Mouse (Mus musculus) neural tube, embryonic 14.5 days (tissue): Measurements from ENCODE around the gene Ucn2. TPM values are rescaled to one million over a fixed set of nuclear protein-coding genes. Genes with fewer than 3 reads are reported as not detected.

ENCODE experiments used
- ATAC-seq: fragments of 200-750 bp; cut with Nextera tagmentation; 2 replicates; pipeline ENCODE4 v1.8.0; 2017; ENCODE audit warnings: low read depth, mild to moderate bottlenecking, moderate TSS enrichment, moderate library complexity
- H3K27ac ChIP-seq: fragments of 300-500 bp; sonication (generic); 2 replicates; pipeline ENCODE4 v1.5.1; 2014; ENCODE audit warnings: low read depth, mild to moderate bottlenecking, control low read depth, low read length, moderate library complexity, mixed read lengths
- H3K27me3 ChIP-seq: fragments of 300-500 bp; sonication (generic); 2 replicates; pipeline ENCODE4 v1.6.1; 2014; ENCODE audit warnings: low read length; ENCODE audit not compliant: control insufficient read depth, insufficient read depth
- H3K36me3 ChIP-seq: fragments of 300-500 bp; sonication (generic); 2 replicates; pipeline ENCODE4 v1.6.1; 2014; ENCODE audit warnings: low read length, mixed read lengths; ENCODE audit not compliant: control insufficient read depth, insufficient read depth
- H3K4me1 ChIP-seq: fragments of 300-500 bp; sonication (generic); 2 replicates; pipeline ENCODE4 v1.6.1; 2014; ENCODE audit warnings: low read length; ENCODE audit not compliant: control insufficient read depth, insufficient read depth
- H3K4me2 ChIP-seq: fragments of 300-500 bp; sonication (generic); 2 replicates; pipeline ENCODE4 v1.6.1; 2014; ENCODE audit warnings: mild to moderate bottlenecking, low read depth, low read length, control low read depth
- H3K4me3 ChIP-seq: fragments of 300-500 bp; sonication (generic); 2 replicates; pipeline ENCODE4 v1.5.1; 2014; ENCODE audit warnings: low read depth, low read length, control low read depth, mixed read lengths
- H3K9ac ChIP-seq: fragments of 300-500 bp; sonication (generic); replicated peaks from 2 replicates; pipeline ENCODE4 v1.6.1; 2014; ENCODE audit warnings: low read depth, mild to moderate bottlenecking, control low read depth, low read length, mixed read lengths
- H3K9me3 ChIP-seq: fragments of 300-500 bp; sonication (generic); 2 replicates; pipeline ENCODE4 v1.6.1; 2016; ENCODE audit warnings: low read length; ENCODE audit not compliant: control insufficient read depth
- WGBS: fragments of 180-500 bp; shearing (Covaris S2); extraction: QIAGEN DNeasy Blood & Tissue Kit; methylation state at CpG from one replicate; pipeline ENCODE4 v1.1.7; 2014; 5-methylcytosine and 5-hydroxymethylcytosine counted together
- polyA plus RNA-seq: library from polyadenylated mRNA; unstranded; fragments of >200 nt; fragmentation: Nextera tagmentation; extraction: Ambion mirVana; gene quantifications from 2 replicates; pipeline ENCODE4 v1.2.1, GENCODE M21; 2014

The Ucn2 gene
- polyA plus RNA-seq, 1 experiment from 2014 or later = 0.24 TPM

- no peak overlapping the region for H3K4me2 ChIP-seq
- H3K36me3 ChIP-seq = no peaks in the 10 kb centered on the region
- no peak for ATAC-seq
- H3K27me3 ChIP-seq = no peaks in the 10 kb centered on the region
- WGBS = 76% methylated on average over 11 of the region's 11 CpGs
- H3K9ac ChIP-seq = no peak overlapping the region
- no peak overlapping the region for H3K4me3 ChIP-seq
- H3K9me3 ChIP-seq = no peaks in the 10 kb centered on the region
- no peak overlapping the region for H3K27ac ChIP-seq
- H3K4me1 ChIP-seq = no peaks in the 10 kb centered on the region
Observed at GRCm38 (mm10) chr9:109016973-109017604, 31.3 kb downstream of the Ucn2 start.

- Histone ChIP-seq H3K9ac (no peak overlapping the region), H3K27ac (no peak overlapping the region), H3K27me3 (no peaks in the 10 kb centered on the region), H3K4me1 (no peaks in the 10 kb centered on the region), H3K4me2 (no peak overlapping the region), H3K9me3 (no peaks in the 10 kb centered on the region), H3K36me3 (0 out of 2 replicates have a peak, but pooled peaks cover 2% of the 10 kb centered on the region), H3K4me3 (no peak overlapping the region)
- 92% methylated on average over 4 of the region's 4 CpGs for WGBS
- ATAC-seq = no peak
Observed at GRCm38 (mm10) chr9:109021428-109021827, 35.6 kb downstream of the Ucn2 start.

GRCm38 (mm10) chr9:109022866-109023685 lies 37.3 kb downstream of the Ucn2 start:
- Histone ChIP-seq H3K36me3 (0 out of 2 replicates have a peak, but pooled peaks cover 2% of the 10 kb centered on the region), H3K9me3 (no peaks in the 10 kb centered on the region), H3K4me3 (no peak overlapping the region), H3K27ac (no peak overlapping the region), H3K4me1 (no peaks in the 10 kb centered on the region), H3K9ac (no peak overlapping the region), H3K4me2 (no peak overlapping the region), H3K27me3 (no peaks in the 10 kb centered on the region)
- WGBS = 92% methylated on average over 17 of the region's 17 CpGs
- no peak for ATAC-seq

GRCm38 (mm10) chr9:109027521-109027920 lies 41.7 kb downstream of the Ucn2 start:
- H3K4me1 ChIP-seq = no peaks in the 10 kb centered on the region
- no peak overlapping the region for H3K27ac ChIP-seq
- H3K4me2 ChIP-seq = no peak overlapping the region
- ATAC-seq = no peak
- no peak overlapping the region for H3K4me3 ChIP-seq
- no peak overlapping the region for H3K9ac ChIP-seq
- peaks cover 5% of the 10 kb centered on the region; the same call in 1 of the 2 replicates for H3K36me3 ChIP-seq
- H3K27me3 ChIP-seq = no peaks in the 10 kb centered on the region
- no peaks in the 10 kb centered on the region for H3K9me3 ChIP-seq
- WGBS = 83% methylated on average over 8 of the region's 8 CpGs

GRCm38 (mm10) chr9:109028421-109028820 lies 42.6 kb downstream of the Ucn2 start:
- 80% methylated on average over 3 of the region's 3 CpGs for WGBS
- Histone ChIP-seq H3K4me3 (no peak overlapping the region), H3K4me1 (no peaks in the 10 kb centered on the region), H3K27ac (no peak overlapping the region), H3K9me3 (no peaks in the 10 kb centered on the region), H3K9ac (no peak overlapping the region), H3K36me3 (peaks cover 4% of the 10 kb centered on the region; the same call in 1 of the 2 replicates), H3K4me2 (no peak overlapping the region), H3K27me3 (no peaks in the 10 kb centered on the region)
- no peak for ATAC-seq

- Histone ChIP-seq H3K4me3 (no peak overlapping the region), H3K9ac (no peak overlapping the region), H3K4me2 (no peak overlapping the region), H3K9me3 (no peaks in the 10 kb centered on the region), H3K4me1 (no peaks in the 10 kb centered on the region), H3K27ac (no peak overlapping the region), H3K36me3 (peaks cover 3% of the 10 kb centered on the region; the same call in 1 of the 2 replicates), H3K27me3 (no peaks in the 10 kb centered on the region)
- WGBS = 80% methylated on average over 5 of the region's 5 CpGs
- no peak for ATAC-seq
Observed at GRCm38 (mm10) chr9:109028919-109029318, 43.1 kb downstream of the Ucn2 start.

- Histone ChIP-seq H3K4me3 (no peak overlapping the region), H3K36me3 (peaks cover 3% of the 10 kb centered on the region; the same call in 1 of the 2 replicates), H3K4me2 (no peak overlapping the region), H3K27ac (no peak overlapping the region), H3K9me3 (no peaks in the 10 kb centered on the region), H3K27me3 (no peaks in the 10 kb centered on the region), H3K4me1 (no peaks in the 10 kb centered on the region), H3K9ac (no peak overlapping the region)
- no peak for ATAC-seq
- 80% methylated on average over 3 of the region's 3 CpGs for WGBS
Observed at GRCm38 (mm10) chr9:109030312-109030711, 44.5 kb downstream of the Ucn2 start.

GRCm38 (mm10) chr9:109031001-109031400 lies 45.2 kb downstream of the Ucn2 start:
- peaks cover 3% of the 10 kb centered on the region; the same call in 1 of the 2 replicates for H3K36me3 ChIP-seq
- no peak overlapping the region for H3K27ac ChIP-seq
- H3K9me3 ChIP-seq = no peaks in the 10 kb centered on the region
- H3K4me1 ChIP-seq = no peaks in the 10 kb centered on the region
- no peak overlapping the region for H3K4me3 ChIP-seq
- ATAC-seq = no peak
- WGBS = 92% methylated on average over 7 of the region's 7 CpGs
- no peak overlapping the region for H3K4me2 ChIP-seq
- no peaks in the 10 kb centered on the region for H3K27me3 ChIP-seq
- H3K9ac ChIP-seq = no peak overlapping the region

GRCm38 (mm10) chr9:109031686-109032085 lies 45.9 kb downstream of the Ucn2 start:
- Histone ChIP-seq H3K27ac (no peak overlapping the region), H3K36me3 (peaks cover 3% of the 10 kb centered on the region; the same call in 1 of the 2 replicates), H3K9ac (no peak overlapping the region), H3K4me1 (no peaks in the 10 kb centered on the region), H3K4me3 (no peak overlapping the region), H3K9me3 (no peaks in the 10 kb centered on the region), H3K27me3 (no peaks in the 10 kb centered on the region), H3K4me2 (no peak overlapping the region)
- no peak for ATAC-seq
- 82% methylated on average over 8 of the region's 8 CpGs for WGBS
